Mouse (Mus musculus) liver, embryonic 12.5 days (tissue): ENCODE measurements around the gene Cluh. TPM values are rescaled to one million over a fixed set of nuclear protein-coding genes. Genes with fewer than 3 reads are reported as not detected.

Experiments used
- ATAC-seq: fragments of 200-750 bp; cut with Nextera tagmentation; 2 replicates; pipeline ENCODE4 v1.8.0; 2017; ENCODE audit warnings: moderate number of reproducible peaks, mild to moderate bottlenecking, moderate library complexity
- H3K27ac ChIP-seq: fragments of 300-500 bp; sonication (generic); 2 replicates; pipeline ENCODE4 v1.5.1; 2016; ENCODE audit warnings: mild to moderate bottlenecking
- H3K27me3 ChIP-seq: fragments of 300-500 bp; sonication (generic); replicated peaks from 2 replicates; pipeline ENCODE4 v1.6.1; 2016; ENCODE audit warnings: mild to moderate bottlenecking, moderate library complexity
- H3K36me3 ChIP-seq: fragments of 300-500 bp; sonication (generic); 2 replicates; pipeline ENCODE4 v1.6.1; 2016; ENCODE audit warnings: mild to moderate bottlenecking, moderate library complexity
- H3K4me1 ChIP-seq: fragments of 300-500 bp; sonication (generic); 2 replicates; pipeline ENCODE4 v1.6.1; 2016
- H3K4me2 ChIP-seq: fragments of 300-500 bp; sonication (generic); 2 replicates; pipeline ENCODE4 v1.6.1; 2016; ENCODE audit warnings: mild to moderate bottlenecking, moderate library complexity
- H3K4me3 ChIP-seq: fragments of 300-500 bp; sonication (generic); 2 replicates; pipeline ENCODE4 v1.5.1; 2016; ENCODE audit warnings: mild to moderate bottlenecking, moderate library complexity
- H3K9ac ChIP-seq: fragments of 300-500 bp; sonication (generic); 2 replicates; pipeline ENCODE4 v1.6.1; 2016; ENCODE audit warnings: mild to moderate bottlenecking, moderate library complexity
- H3K9me3 ChIP-seq: fragments of 300-500 bp; sonication (generic); replicated peaks from 2 replicates; pipeline ENCODE4 v1.6.1; 2016; ENCODE audit warnings: mild to moderate bottlenecking, moderate library complexity
- WGBS: fragments of 180-500 bp; shearing (Covaris S2); methylation state at CpG from one replicate; pipeline ENCODE4 v1.1.7; 2016; ENCODE audit not compliant: insufficient replicate concordance; 5-methylcytosine and 5-hydroxymethylcytosine counted together
- polyA plus RNA-seq: library from polyadenylated mRNA; unstranded; fragments of >200 nt; fragmentation: Nextera tagmentation; extraction: Ambion mirVana; gene quantifications from 2 replicates; pipeline ENCODE4 v1.2.1, GENCODE M21; 2016

The Cluh gene
- polyA plus RNA-seq, 1 experiment from 2014 or later: 50.1 TPM

DNA sequence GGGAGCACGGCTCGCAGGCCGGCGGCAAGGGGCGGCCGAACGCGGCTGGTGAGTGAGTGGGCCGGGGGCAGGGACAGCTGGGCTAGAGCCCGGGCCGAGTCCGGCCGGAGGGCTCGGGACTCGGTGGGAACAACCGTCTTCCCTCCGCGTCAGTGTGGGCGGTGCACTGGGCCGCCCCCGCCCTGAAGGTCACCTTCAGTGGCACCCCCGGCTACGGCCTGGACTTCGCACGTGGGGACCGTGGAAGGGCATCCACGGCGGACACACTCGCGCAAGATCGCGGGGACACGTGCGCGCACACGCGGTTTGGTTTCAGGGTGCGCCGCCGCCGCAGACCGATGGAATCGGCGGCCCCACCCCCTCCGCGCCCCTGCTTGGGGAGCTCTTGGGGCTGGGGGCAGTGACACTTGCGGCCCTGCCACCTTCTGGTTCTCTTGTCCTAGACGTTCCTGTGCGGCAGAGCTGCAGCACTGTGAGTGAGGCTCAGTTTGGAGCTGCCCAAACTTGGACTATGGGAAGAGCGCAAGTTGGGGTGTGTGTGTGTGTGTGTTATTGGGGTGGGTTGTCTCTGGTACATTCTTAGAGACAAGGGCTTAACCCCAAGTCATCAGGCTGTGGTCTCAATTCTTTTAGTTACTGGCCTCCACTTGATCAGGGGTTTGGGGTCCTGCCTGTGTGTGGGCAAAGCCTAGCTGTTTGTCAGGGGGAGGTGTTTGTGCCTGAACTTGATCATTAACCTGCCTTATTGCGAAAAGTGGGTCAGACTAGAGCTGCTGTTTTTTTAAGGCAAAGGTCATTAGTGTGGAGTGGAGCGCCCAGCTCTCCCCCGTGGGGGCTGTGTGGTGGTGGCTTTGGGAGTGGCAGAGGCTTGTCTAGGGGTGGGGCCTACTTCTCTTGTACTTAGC, 604 bp downstream of the Cluh start:
- Histone ChIP-seq H3K9ac (peak overlapping the region; percentile 89), H3K36me3 (peaks cover 37% of the 10 kb centered on the region), H3K4me3 (peak overlapping the region; percentile 97), H3K4me2 (peak overlapping the region; percentile 99), H3K9me3 (no peaks in the 10 kb centered on the region), H3K4me1 (peaks cover 54% of the 10 kb centered on the region), H3K27ac (peak overlapping the region; percentile 86), H3K27me3 (no peaks in the 10 kb centered on the region)
- peak; percentile 50 for ATAC-seq
- under 1% methylated on average over 53 of the region's 53 CpGs for WGBS

DNA sequence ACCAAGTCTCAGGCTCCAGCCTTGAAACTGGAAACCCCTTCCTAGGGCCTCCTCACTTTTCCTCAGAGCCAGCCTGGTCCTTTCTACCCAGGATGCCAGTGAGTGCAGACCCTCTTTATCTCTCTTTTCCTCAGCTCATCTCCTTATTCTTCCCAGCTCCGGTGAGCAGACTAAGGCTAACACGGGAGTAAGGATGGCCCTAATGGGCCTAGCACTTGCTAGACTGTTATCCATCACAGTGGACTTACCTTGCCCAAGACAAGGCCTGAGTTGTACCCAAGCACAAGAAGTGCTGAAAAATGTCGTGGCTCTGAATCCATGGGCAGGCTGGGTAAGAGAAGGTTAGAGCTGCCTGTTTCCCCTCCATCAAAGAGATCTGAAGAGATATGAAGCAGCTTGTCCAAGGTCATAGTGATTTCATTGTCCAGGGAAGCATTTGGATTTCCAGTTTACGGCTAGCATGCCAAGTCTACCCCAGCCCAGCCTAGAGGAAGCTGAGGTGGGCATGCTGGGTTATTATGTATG, 1.3 kb downstream of the Cluh start:
- peaks cover 43% of the 10 kb centered on the region for H3K36me3 ChIP-seq
- no peaks in the 10 kb centered on the region for H3K9me3 ChIP-seq
- H3K27me3 ChIP-seq: no peaks in the 10 kb centered on the region
- H3K4me1 ChIP-seq: peaks cover 60% of the 10 kb centered on the region
- peak overlapping the region; percentile 97 for H3K4me3 ChIP-seq
- peak overlapping the region; percentile 89 for H3K9ac ChIP-seq
- ATAC-seq: no peak
- peak overlapping the region; percentile 99 for H3K4me2 ChIP-seq
- H3K27ac ChIP-seq: peak overlapping the region; percentile 86
- WGBS: 49% methylated on average over 4 of the region's 4 CpGs

DNA sequence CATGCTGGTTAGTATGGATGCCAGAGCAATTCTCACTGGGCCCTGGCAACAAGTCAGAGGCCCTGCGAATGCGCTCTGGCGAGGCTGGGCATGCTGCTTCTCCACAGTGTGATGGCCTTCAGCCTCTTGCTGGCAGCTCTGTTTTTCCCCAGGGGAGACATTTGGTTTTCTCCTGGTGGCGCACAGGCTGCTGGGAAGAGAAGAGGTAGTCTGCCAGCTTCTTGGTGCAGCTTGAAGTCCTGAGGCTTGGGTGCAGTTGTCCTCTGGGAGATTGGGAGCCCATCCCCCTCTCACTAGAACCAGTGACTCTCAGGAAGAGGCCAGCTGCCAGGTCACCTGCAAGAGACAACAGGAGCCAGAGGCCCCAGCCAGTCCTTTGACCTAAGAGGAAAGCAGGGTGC, 3.5 kb downstream of the Cluh start:
- Histone ChIP-seq H3K4me1 (peaks cover 60% of the 10 kb centered on the region), H3K27ac (no peak overlapping the region), H3K9me3 (peaks cover 3% of the 10 kb centered on the region; the same call in 1 of the 2 replicates), H3K9ac (no peak overlapping the region), H3K27me3 (no peaks in the 10 kb centered on the region), H3K4me2 (peak overlapping the region; percentile 99), H3K4me3 (no peak overlapping the region), H3K36me3 (peaks cover 62% of the 10 kb centered on the region)
- ATAC-seq: no peak
- 80% methylated on average over 4 of the region's 4 CpGs for WGBS

DNA sequence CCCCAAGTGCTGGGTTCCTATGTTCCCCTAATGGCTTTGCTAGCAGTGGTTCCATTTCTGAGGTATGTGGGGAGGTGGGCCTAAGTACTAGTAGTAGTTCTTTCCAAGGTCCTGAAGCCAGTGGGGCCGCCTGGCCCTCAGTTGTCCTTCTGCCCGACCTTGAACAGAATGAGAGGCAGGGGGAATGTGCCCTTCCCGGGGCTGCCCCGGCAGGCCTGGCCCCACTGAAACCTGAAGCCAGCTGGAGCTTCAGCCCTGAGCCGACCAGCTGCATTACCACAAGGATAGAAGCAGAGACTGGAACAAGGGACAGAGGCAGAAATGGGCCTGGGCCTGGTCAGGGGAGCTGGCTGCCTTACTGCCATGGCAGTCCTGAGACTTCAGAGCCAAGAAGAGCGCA, 4.1 kb downstream of the Cluh start:
- peaks cover 54% of the 10 kb centered on the region for H3K4me1 ChIP-seq
- H3K36me3 ChIP-seq: peaks cover 68% of the 10 kb centered on the region
- no peaks in the 10 kb centered on the region for H3K27me3 ChIP-seq
- 58% methylated on average over 6 of the region's 6 CpGs for WGBS
- peak overlapping the region; percentile 99 for H3K4me2 ChIP-seq
- H3K27ac ChIP-seq: no peak overlapping the region
- H3K9me3 ChIP-seq: peaks cover 6% of the 10 kb centered on the region; the same call in 1 of the 2 replicates
- ATAC-seq: no peak
- H3K9ac ChIP-seq: no peak overlapping the region
- no peak overlapping the region for H3K4me3 ChIP-seq

DNA sequence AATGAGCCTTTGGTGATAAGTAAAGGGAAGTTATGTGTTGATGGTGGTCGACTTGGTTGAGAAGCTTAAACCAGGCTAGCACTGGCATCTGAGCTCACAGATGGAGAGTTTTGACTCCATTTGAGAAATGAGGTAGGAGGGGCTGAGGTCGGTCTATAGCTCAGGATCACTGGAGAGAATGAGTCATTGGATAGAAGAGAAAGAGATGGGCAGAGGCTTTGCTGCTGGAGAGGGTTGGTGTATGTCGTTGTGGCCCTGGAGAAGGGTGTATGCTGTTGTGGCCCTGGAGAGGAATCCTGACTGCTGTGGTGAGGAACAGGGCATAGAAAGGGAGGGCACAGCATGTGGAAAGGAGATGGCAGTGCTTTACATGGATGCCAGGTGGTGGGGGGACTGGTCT, 6.6 kb downstream of the Cluh start:
- H3K36me3 ChIP-seq: peaks cover 93% of the 10 kb centered on the region
- H3K4me1 ChIP-seq: peaks cover 33% of the 10 kb centered on the region
- ATAC-seq: no peak
- H3K4me3 ChIP-seq: no peak overlapping the region
- 65% methylated on average over 3 of the region's 3 CpGs for WGBS
- H3K9ac ChIP-seq: no peak overlapping the region
- peaks cover 6% of the 10 kb centered on the region; the same call in 1 of the 2 replicates for H3K9me3 ChIP-seq
- no peak overlapping the region for H3K4me2 ChIP-seq
- H3K27me3 ChIP-seq: no peaks in the 10 kb centered on the region
- no peak overlapping the region for H3K27ac ChIP-seq

DNA sequence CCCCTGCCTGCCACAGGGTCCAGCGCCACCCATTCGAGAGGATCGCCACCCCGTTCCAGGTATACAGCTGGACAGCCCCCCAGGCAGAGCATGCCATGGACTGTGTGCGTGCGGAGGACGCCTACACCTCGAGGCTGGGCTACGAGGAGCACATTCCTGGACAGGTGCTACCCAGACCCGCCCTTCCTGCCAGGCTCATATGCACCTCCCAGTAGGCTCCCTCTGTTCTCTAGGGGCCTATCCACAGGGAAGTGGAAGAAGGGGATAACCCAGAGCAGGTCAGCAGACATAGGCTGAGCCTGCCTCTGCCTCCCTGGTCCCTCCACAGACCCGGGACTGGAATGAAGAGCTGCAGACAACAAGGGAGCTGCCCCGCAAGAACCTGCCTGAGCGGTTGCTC, 11.0 kb downstream of the Cluh start:
- no peaks in the 10 kb centered on the region for H3K27me3 ChIP-seq
- 93% methylated on average over 13 of the region's 13 CpGs for WGBS
- no peak for ATAC-seq
- no peak overlapping the region for H3K27ac ChIP-seq
- peaks cover 6% of the 10 kb centered on the region; the same call in 1 of the 2 replicates for H3K9me3 ChIP-seq
- no peak overlapping the region for H3K4me2 ChIP-seq
- H3K9ac ChIP-seq: no peak overlapping the region
- H3K4me1 ChIP-seq: 0 out of 2 replicates have a peak, but pooled peaks cover 1% of the 10 kb centered on the region
- peaks cover 96% of the 10 kb centered on the region for H3K36me3 ChIP-seq
- no peak overlapping the region for H3K4me3 ChIP-seq

DNA sequence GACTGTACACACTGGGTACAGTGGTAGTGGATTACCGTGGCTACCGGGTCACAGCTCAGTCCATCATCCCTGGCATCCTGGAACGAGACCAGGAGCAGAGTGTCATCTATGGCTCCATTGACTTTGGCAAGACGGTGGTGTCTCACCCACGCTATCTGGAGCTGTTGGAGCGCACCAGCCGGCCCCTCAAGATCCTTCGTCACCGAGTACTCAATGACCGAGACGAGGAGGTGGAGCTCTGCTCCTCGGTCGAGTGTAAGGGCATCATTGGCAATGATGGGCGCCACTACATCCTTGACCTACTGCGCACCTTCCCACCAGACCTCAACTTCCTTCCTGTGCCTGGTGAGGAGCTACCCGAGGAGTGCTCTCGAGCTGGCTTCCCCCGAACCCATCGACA, 12.3 kb downstream of the Cluh start:
- no peak overlapping the region for H3K27ac ChIP-seq
- H3K36me3 ChIP-seq: peaks cover 100% of the 10 kb centered on the region
- H3K9me3 ChIP-seq: peaks cover 6% of the 10 kb centered on the region; the same call in 1 of the 2 replicates
- 83% methylated on average over 19 of the region's 19 CpGs for WGBS
- no peak overlapping the region for H3K4me2 ChIP-seq
- no peak overlapping the region for H3K9ac ChIP-seq
- no peaks in the 10 kb centered on the region for H3K27me3 ChIP-seq
- H3K4me3 ChIP-seq: no peak overlapping the region
- ATAC-seq: no peak
- no peaks in the 10 kb centered on the region for H3K4me1 ChIP-seq

DNA sequence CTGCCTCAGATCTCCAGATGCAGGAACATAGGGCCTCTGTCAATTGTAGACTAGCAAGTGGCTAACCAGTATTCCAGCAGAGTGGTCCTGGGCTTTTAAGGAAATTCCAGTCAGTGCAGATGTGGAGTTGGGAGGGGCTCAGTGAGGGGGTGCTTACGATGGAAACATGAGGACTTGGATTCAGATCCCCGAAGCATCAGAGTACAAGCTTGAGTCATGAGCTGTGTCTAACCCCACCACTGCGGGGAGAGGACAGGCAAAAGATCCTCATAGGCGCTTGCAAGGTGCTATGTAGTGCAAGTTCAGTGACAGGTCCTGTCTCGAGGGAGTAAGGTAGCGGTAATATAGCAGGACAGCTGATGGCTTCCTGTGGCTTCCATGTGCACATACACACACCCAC, 12.9 kb downstream of the Cluh start:
- Histone ChIP-seq H3K9ac (no peak overlapping the region), H3K4me1 (no peaks in the 10 kb centered on the region), H3K4me3 (no peak overlapping the region), H3K4me2 (no peak overlapping the region), H3K36me3 (peaks cover 100% of the 10 kb centered on the region), H3K27ac (no peak overlapping the region), H3K9me3 (peaks cover 6% of the 10 kb centered on the region; the same call in 1 of the 2 replicates), H3K27me3 (no peaks in the 10 kb centered on the region)
- WGBS: 74% methylated on average over 6 of the region's 6 CpGs
- ATAC-seq: no peak

DNA sequence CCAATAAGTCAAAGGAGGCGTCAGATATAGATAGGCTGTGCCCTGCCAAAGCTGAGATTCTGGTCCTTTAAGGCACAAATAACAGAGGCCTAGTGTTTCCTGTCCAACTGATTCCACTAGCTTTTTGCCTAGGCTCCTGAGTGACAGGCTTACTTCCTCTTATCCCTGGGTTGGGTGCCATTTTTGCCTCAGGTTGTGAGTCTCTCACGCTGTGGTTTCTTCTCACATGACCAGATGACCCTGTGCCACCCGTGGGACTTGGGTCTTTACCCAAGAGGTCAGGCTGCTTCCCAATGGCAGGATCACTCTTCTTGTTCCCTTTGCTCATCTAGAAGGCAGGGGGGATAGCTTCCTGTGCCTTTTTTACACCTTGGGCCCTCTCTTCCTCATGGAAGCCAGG, 15.0 kb downstream of the Cluh start:
- Histone ChIP-seq H3K36me3 (peaks cover 100% of the 10 kb centered on the region), H3K27me3 (no peaks in the 10 kb centered on the region)
- WGBS: 44% methylated on average over 3 of the region's 3 CpGs

DNA sequence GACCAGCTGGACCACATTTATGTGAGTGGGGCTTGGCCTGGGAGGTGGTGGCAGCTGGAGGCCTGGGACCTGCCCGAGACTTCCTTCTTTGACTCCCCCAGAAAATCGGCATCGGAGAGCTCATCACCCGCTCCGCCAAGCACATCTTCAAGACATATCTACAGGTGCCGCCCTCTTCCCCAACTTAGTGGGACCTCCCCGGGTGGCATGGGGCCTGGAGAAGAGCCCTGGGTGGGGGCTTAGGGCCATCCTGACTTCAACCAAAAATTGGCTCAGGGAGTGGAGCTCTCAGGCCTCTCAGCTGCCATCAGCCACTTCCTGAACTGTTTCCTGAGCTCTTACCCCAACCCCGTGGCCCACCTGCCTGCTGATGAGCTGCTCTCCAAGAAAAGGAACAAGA, 15.6 kb downstream of the Cluh start:
- WGBS: 85% methylated on average over 8 of the region's 8 CpGs
- peaks cover 100% of the 10 kb centered on the region for H3K36me3 ChIP-seq
- no peak for ATAC-seq
- H3K9ac ChIP-seq: no peak overlapping the region
- H3K27me3 ChIP-seq: no peaks in the 10 kb centered on the region
- H3K27ac ChIP-seq: no peak overlapping the region
- no peak overlapping the region for H3K4me2 ChIP-seq
- no peaks in the 10 kb centered on the region for H3K9me3 ChIP-seq
- no peaks in the 10 kb centered on the region for H3K4me1 ChIP-seq
- no peak overlapping the region for H3K4me3 ChIP-seq

More for the DNA sequence above, 15.0 kb downstream of the Cluh start:
- ATAC-seq: no peak
- H3K27ac ChIP-seq: no peak overlapping the region
- H3K9me3 ChIP-seq: no peaks in the 10 kb centered on the region
- H3K9ac ChIP-seq: no peak overlapping the region
- H3K4me3 ChIP-seq: no peak overlapping the region
- H3K4me1 ChIP-seq: no peaks in the 10 kb centered on the region
- no peak overlapping the region for H3K4me2 ChIP-seq

DNA sequence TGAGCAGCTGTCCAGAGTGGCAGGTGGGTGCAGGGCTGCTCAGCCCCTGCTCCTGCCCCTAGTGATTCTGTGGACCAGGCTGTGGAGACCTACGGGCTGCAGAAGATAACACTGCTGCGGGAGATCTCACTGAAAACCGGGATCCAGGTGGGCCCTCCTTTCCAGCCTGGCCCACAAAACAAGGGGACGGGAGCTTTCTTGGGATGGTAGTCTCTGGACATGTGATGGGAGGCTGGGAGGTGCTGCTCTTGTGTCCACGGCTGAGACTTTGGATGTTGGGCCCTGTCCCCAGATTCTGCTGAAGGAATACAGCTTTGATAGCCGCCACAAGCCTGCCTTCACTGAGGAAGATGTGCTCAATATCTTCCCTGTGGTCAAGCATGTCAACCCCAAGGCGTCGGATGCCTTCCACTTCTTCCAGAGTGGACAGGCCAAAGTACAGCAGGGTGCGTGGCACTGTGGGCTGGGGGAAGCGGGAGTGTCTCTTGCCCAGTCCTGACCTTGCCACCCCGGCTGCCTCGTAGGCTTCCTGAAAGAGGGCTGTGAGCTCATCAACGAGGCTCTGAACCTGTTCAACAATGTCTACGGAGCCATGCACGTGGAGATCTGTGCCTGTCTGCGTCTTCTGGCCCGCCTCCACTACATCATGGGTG, 16.5 kb downstream of the Cluh start:
- ATAC-seq: no peak
- peaks cover 100% of the 10 kb centered on the region for H3K36me3 ChIP-seq
- no peaks in the 10 kb centered on the region for H3K27me3 ChIP-seq
- H3K9me3 ChIP-seq: no peaks in the 10 kb centered on the region
- no peaks in the 10 kb centered on the region for H3K4me1 ChIP-seq
- H3K4me3 ChIP-seq: no peak overlapping the region
- H3K27ac ChIP-seq: no peak overlapping the region
- no peak overlapping the region for H3K4me2 ChIP-seq
- no peak overlapping the region for H3K9ac ChIP-seq
- 84% methylated on average over 17 of the region's 17 CpGs for WGBS

DNA sequence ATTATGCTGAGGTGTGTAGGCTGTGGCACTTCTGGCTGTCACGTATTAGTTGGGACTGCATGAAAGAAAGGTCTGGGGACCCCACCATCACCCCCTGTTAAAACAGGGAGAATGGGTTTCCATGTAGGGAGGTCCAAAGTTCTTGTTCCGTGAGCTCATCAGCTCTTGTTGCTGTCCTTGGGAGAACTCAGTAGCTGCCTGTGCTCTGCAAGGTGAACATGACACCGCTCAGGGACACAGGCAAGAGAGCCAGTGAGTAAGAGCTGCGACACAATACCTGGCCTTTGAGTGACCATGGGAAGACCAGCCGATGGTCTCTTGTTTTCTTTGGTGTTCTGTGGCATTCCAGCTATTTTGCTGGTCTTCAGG, 17.0 kb downstream of the Cluh start:
- Histone ChIP-seq H3K27me3 (no peaks in the 10 kb centered on the region), H3K4me2 (no peak overlapping the region), H3K36me3 (peaks cover 99% of the 10 kb centered on the region), H3K9me3 (no peaks in the 10 kb centered on the region), H3K27ac (no peak overlapping the region), H3K9ac (no peak overlapping the region), H3K4me3 (no peak overlapping the region), H3K4me1 (no peaks in the 10 kb centered on the region)
- no peak for ATAC-seq
- WGBS: 86% methylated on average over 5 of the region's 5 CpGs
